Mouse (Mus musculus) adrenal gland, adult 8-10 months (tissue): ENCODE measurements at regions not wholly inside any gene's neighbourhood (a gene's known extent, or its start where the extent isn't known, plus 50 kb on each side); places are given as distances from the start of the nearest gene placed in this dataset.

Source experiments
- DNase-seq: peaks from one replicate; pipeline ENCODE4 v3.0.0; 2022

- DNase-seq, result no peak
Observed at GRCm38 (mm10) chr1:67359824-67360223, 237.0 kb downstream of the Cps1 start.

- no peak for DNase-seq
Observed at GRCm38 (mm10) chr1:67366038-67366437, 243.2 kb downstream of the Cps1 start.

GRCm38 (mm10) chr1:67366485-67366884, 243.7 kb downstream of the Cps1 start:
- no peak for DNase-seq

- no peak for DNase-seq
Observed at GRCm38 (mm10) chr1:67382366-67382765, 259.5 kb downstream of the Cps1 start.

DNA sequence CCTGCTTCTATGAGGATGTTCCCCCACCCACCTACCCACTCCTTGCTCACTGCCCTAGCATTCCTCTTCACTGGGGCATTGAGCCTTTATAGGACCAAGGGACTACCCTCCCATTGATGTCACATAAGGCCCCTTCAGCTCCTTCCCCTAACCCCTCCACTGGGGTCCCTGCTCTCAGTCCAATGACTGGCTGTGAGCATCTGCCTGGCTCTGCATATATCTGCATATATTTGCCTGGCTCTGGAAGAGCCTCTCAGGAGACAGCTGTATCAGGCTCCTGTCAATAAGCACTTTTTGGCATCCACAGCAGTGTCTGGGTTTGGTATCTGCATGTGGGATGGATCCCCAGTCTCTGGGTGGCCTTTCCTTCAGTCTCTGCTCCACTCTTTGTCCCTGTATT, 262.6 kb downstream of the Cps1 start:
- no peak for DNase-seq

DNA sequence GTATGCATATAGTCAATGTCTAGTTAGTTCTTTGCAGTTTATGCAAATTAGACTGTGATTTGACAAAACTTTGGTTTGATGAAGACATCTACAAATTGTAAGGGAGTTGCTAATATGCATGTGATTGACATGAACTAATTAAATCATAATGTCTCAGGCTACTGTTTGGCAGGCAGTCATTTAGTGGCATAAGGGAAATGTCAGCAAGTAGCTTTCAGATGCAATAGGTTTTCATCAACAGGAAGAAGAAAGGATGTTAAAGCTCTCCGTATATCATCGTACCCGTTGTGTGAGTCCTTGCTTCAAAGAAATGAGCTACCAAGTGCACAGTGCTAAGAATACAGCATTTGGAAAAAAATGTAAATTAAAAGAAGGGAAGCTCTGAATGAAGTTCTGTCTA, 264.1 kb downstream of the Cps1 start:
- DNase-seq, result no peak

DNA sequence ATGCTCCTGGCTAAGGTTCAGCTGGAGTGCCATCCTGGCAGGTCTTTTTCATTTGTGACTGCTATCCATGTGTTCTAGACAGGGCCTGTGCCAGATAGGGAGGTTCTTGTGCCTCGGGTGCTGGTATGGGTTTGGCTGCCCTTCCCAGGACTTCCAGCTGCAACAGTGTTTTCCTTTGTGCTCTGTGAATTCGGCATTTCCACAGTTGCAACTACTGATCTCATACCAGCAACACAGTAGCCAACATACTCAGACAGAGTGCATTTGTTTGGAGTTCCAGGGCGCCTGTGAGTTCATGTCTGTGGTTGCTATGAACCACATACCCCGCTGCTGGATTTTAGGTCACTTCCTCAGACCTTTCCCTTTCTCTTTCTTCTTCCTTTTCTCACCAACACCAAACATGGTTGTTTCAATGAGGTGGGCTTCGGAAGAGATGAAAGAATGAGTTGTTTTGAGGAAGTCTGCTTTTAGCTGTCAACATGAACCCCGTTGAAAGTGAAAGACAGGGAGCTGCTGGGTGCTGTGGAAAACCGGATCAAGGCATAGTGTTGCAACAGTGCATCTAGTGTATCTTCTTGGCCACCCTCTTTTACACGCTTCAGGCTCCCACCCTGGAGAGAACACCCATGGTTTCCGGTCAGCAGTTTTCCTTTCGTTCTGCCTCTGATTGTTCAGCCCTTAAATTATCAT, 275.1 kb downstream of the Cps1 start:
- DNase-seq, result no peak

DNA sequence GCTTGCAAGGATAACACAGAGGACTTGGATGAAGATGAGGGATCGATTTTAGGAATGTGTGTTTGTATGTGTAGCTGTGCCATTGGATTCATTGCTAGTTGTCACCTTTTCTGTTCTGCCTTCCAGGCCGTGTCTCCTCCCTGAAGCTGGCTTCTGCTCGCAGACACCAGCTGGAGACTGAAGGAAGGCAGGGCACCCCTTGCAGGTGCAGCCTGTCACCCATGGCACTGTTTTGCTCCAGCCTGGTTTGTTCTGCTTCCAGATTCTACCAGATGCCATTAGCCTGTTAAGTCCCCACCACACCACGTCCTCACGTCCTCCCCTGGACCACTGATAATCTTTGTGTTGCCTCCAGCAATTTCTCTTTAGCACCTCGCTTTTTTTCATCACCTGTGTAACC, 286.7 kb downstream of the Cps1 start:
- no peak for DNase-seq

DNA sequence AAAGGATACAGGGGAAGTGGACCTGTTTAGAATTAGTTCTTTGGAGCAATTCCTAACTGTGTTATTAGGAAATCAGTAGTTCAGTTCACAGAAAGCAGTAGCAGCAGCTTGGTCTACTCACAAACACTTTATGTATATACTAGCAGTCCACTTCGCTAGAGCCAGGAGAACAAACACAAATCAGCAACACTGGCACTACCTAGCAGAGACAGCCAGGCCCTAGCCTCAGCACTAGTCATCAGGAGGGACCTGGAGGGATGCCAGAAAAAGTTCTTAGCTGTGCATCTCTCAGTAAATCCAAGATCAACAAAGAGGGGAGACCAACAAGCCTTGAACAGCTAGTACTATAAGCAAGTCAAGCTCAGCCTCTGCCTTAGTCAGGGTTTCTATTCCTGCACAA, 294.4 kb downstream of the Cps1 start:
- DNase-seq, result no peak

DNA sequence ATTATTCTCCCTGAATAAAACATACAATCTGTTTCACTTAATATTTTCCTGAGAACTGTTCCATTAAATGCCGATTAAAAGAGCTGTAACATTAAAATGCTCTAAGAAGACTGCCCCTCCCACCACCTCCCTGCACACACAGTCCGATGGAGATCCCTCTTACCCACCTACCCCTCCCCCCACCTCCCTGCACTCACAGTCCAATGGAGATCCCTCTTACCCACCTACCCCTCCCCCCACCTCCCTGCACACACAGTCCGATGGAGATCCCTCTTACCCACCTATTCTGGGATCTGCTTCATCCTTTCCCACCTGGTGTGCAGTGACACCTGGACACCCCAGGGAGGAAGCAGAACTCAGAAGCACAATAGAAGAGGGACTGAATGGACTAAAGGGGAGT, 305.6 kb downstream of the Cps1 start:
- DNase-seq, result no peak

GRCm38 (mm10) chr1:67450831-67451230, 328.0 kb downstream of the Cps1 start:
- DNase-seq, result no peak

DNA sequence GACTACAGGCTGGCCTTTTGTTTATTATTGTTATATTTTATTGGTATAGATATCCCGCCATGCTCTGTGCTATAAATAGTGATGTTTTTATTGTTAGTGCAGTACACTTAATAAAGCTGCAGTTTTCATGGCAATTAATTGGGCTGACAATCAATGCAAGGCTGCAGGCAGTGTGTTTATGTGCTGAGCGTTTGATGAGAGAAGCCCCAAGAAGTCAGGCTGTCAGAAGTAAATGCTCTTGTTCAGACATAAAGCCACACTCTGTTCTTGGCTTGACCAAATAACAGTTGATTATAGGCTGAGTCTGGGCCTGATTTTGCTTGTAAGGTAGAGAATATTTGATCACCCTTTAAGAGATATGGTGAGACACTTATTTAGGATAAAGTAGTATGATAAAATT, 341.4 kb downstream of the Cps1 start:
- DNase-seq, result no peak

DNA sequence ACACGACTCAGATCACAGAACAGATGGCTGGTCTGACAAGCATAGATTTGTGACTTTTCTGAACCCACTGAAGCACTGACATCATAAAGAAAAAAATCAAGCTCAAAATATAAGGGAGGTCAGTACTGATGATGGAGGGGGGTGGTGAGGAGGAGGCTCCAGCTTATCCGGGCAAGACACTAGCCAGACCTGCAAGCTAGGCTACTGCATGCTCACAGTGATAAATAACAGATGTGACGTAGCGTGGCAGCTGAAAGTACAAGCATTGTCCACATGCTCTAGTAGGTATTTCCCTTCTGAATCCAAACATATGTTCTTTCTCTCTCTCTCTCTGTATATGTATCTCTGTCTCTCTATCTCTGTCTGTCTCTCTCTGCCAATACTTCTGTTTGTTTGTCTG, 342.7 kb downstream of the Cps1 start:
- DNase-seq, result no peak

- peak; percentile 58 for DNase-seq
Observed at GRCm38 (mm10) chr1:67477006-67477405, 354.2 kb downstream of the Cps1 start.

- no peak for DNase-seq
Observed at GRCm38 (mm10) chr1:67477966-67478365, 355.1 kb downstream of the Cps1 start.

- DNase-seq, result no peak
Observed at GRCm38 (mm10) chr1:67481974-67482373, 359.1 kb downstream of the Cps1 start.

GRCm38 (mm10) chr1:67504140-67504539, 381.3 kb downstream of the Cps1 start:
- no peak for DNase-seq

GRCm38 (mm10) chr1:67505746-67506145, 382.9 kb downstream of the Cps1 start:
- DNase-seq, result no peak

DNA sequence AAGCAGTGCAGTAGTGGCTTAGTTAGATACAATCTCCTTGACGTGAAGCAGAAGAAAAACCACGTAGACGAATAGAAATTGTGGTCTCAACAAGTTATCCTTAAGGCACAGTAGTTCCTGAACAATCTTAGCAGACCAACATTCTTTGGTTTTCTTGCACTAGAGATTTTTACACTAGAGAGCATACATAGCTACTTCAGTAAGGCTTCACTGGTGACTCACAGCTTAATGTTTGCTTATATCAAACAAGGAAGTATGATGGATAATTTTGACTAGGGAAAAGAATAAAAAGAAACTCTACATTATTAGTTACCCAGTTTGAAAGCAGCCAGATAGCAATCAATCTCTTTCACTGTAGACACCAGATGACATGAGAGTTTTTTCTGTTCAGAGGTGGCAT, 395.5 kb downstream of the Cps1 start:
- no peak for DNase-seq

- no peak for DNase-seq
Observed at GRCm38 (mm10) chr1:67558728-67559127, 435.9 kb downstream of the Cps1 start.

DNA sequence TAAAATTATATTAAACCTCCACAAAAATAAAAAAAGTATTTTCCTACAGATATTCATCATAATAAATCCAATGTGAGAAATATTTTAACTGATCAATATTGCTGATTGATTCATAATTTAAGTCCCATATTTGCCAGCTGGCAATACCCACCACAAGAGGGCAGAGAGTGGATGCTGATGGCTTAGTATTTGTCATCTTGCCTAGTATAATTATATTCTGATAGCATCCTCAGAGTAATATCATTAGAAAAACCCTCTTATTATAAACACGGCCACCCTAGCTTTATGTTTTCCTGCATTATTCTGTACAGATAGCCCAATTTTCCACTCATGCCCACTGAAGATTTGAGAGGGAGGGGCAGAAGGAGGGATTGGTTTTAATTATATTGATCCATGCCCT, 436.4 kb downstream of the Cps1 start:
- no peak for DNase-seq

DNA sequence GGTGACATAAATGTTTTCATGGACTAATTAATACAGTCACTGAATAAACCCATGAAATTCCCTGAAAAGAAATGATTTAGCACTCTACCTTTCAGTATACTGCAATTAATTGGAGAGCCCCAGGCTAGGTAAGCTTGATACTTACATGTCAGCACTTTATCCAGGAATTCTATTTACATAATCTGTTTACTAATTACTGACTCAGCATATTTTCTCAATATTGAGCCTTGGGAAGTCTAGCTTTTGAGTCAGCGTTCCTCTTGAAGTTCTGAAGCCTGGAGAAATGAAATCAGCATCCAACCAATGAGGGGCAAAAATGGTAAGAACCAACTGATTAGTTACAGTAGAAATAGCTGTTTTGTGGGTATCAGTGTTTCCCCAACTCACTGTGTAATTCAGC, 448.8 kb downstream of the Cps1 start:
- DNase-seq, result no peak

- no peak for DNase-seq
Observed at GRCm38 (mm10) chr1:67579732-67580131, 456.9 kb downstream of the Cps1 start.
